ENCODE assay signal across 16 mouse cellular contexts in the genomic region with DNA sequence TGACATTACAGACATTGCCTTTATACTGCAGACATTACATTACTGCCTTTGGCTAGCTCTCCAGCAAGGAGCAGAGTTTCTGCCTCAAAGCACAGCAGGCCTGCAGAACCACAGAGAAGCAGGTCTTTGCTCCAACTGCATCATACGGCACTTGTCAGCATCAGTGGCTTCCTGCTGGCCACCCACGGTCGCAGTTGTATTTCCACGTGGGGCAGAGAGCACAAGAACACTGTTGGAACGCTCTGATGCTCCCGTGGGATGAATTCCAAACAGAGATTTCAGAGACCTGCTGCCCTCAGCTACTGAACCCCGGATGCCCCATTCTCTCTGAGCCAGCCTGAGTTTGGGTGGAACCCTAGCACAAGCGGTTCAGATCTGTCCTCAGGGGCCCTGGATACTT.
"Had no signal": no experiment of that assay in that cellular context is flagged by ENCODE, and none has a peak within 500 bp of the region (broad histone marks: within the 10 kb centered on the region; RNA-seq: fewer than 3 reads in every experiment).

No protein-coding gene starts in this region.

- H3K9ac ChIP-seq: liver, embryonic 15.5 days; liver, postnatal 0 days; lung, embryonic 15.5 days; midbrain, embryonic 15.5 days; stomach, embryonic 15.5 days had no signal

- H3K27ac ChIP-seq: liver, embryonic 15.5 days; lung, embryonic 15.5 days; macrophage; midbrain, embryonic 15.5 days; stomach, embryonic 15.5 days had no signal

- H3K36me3 ChIP-seq: liver, embryonic 15.5 days; lung, embryonic 15.5 days; midbrain, embryonic 15.5 days; stomach, embryonic 15.5 days had no signal

- H3K9me3 ChIP-seq: liver, embryonic 15.5 days; lung, embryonic 15.5 days; midbrain, embryonic 15.5 days; stomach, embryonic 15.5 days had no signal

- H3K4me3 ChIP-seq: liver, embryonic 15.5 days; lung, embryonic 15.5 days; megakaryocyte, embryonic 14.5 days; midbrain, embryonic 15.5 days; stomach, embryonic 15.5 days had no signal

- H3K4me2 ChIP-seq: liver, embryonic 15.5 days; lung, embryonic 15.5 days; midbrain, embryonic 11.5 days; midbrain, embryonic 15.5 days; stomach, embryonic 15.5 days had no signal

- H3K27me3 ChIP-seq: lung, embryonic 15.5 days; midbrain, embryonic 15.5 days; stomach, embryonic 15.5 days had no signal

- DNase-seq: liver, postnatal 0 days; lung, adult 2 months; lung, postnatal 14 days; lung, postnatal 36 days; right cerebral cortex, postnatal 14 days; thymus, adult 18-20 months; thymus, postnatal 14 days; thymus, postnatal 36 days had no signal

- ATAC-seq: liver, postnatal 0 days; lung, postnatal 0 days; midbrain, embryonic 15.5 days had no signal
